Mouse (Mus musculus) spleen, adult 2 months (tissue): ENCODE data around the gene Tdrd9. TPM values are rescaled to one million over a fixed set of nuclear protein-coding genes. Genes with fewer than 3 reads are reported as not detected.

Source experiments
- DNase-seq, 2 experiments: peaks; one replicate each; pipeline versions ENCODE4 v3.0.0 to v3.0.0-alpha.2; 2012 to 2021; ENCODE audit warnings: low spot score in 2 of 2, low read depth in 1 of 2
- H3K27ac ChIP-seq: fragments of 200-500 bp; 2 replicates; pipeline ENCODE4 v1.5.1; 2012; ENCODE audit warnings: low read length, inconsistent platforms; ENCODE audit not compliant: insufficient read depth
- H3K27me3 ChIP-seq: fragments of 200-500 bp; 2 replicates; pipeline ENCODE4 v1.6.1; 2012; ENCODE audit warnings: mild to moderate bottlenecking, moderate library complexity, low read length, inconsistent platforms; ENCODE audit not compliant: control insufficient read depth, insufficient read depth
- H3K36me3 ChIP-seq: fragments of 200-500 bp; 2 replicates; pipeline ENCODE4 v1.6.1; 2012; ENCODE audit warnings: mild to moderate bottlenecking, low read length, inconsistent platforms; ENCODE audit not compliant: control insufficient read depth, insufficient read depth
- H3K4me1 ChIP-seq: fragments of 200-500 bp; 2 replicates; pipeline ENCODE4 v1.6.1; 2011; ENCODE audit warnings: inconsistent platforms; ENCODE audit not compliant: control insufficient read depth, insufficient read depth, insufficient read length
- H3K4me3 ChIP-seq: fragments of 200-500 bp; 2 replicates; pipeline ENCODE4 v1.5.1; 2011; ENCODE audit warnings: mild to moderate bottlenecking, inconsistent platforms; ENCODE audit not compliant: insufficient read depth, insufficient read length; ENCODE audit errors: extremely low read depth
- CTCF ChIP-seq: fragments of 200-500 bp; IDR thresholded peaks from 2 replicates; pipeline ENCODE4 v1.5.1; 2011; ENCODE audit warnings: mild to moderate bottlenecking, inconsistent platforms; ENCODE audit not compliant: insufficient read depth, insufficient read length, insufficient replicate concordance; ENCODE audit errors: extremely low read depth
- POLR2A ChIP-seq: fragments of 200-500 bp; IDR thresholded peaks from 2 replicates; pipeline ENCODE4 v1.6.1; 2011; ENCODE audit warnings: low read depth, low read length, inconsistent platforms
- WGBS: fragments of 180-500 bp; shearing (Covaris S2); methylation state at CpG from one replicate; pipeline ENCODE4 v1.1.7; 2018; 5-methylcytosine and 5-hydroxymethylcytosine counted together
- polyA plus RNA-seq: library from polyadenylated mRNA; depleted of rRNA; stranded (reverse); fragments of >200 nt; gene quantifications from 2 replicates; pipeline ENCODE4 v1.2.3, GENCODE M21; 2012

Tdrd9 gene
- polyA plus RNA-seq, 1 experiment: not detected

GRCm38 (mm10) chr12:112096051-112096732 is 124.8 kb downstream of the Tdrd9 start:
- Histone ChIP-seq H3K4me3 (no peak overlapping the region), H3K36me3 (no peaks in the 10 kb centered on the region), H3K27ac (no peak overlapping the region), H3K27me3 (no peaks in the 10 kb centered on the region), H3K4me1 (no peaks in the 10 kb centered on the region)
- DNase-seq: no peak
- WGBS: 60% methylated on average over 13 of the region's 13 CpGs
- no peak for TF ChIP-seq POLR2A
- TF ChIP-seq CTCF: no peak

GRCm38 (mm10) chr12:112096733-112097117 is 125.4 kb downstream of the Tdrd9 start:
- H3K27ac ChIP-seq: no peak overlapping the region
- H3K36me3 ChIP-seq: no peaks in the 10 kb centered on the region
- H3K4me1 ChIP-seq: no peaks in the 10 kb centered on the region
- DNase-seq: no peak
- H3K4me3 ChIP-seq: no peak overlapping the region
- no peaks in the 10 kb centered on the region for H3K27me3 ChIP-seq
- 62% methylated on average over 8 of the region's 8 CpGs for WGBS
- no peak for TF ChIP-seq POLR2A
- TF ChIP-seq CTCF: no peak

GRCm38 (mm10) chr12:112100106-112100505 is 128.7 kb downstream of the Tdrd9 start:
- TF ChIP-seq POLR2A (no peak), CTCF (no peak)
- no peak for DNase-seq
- no peaks in the 10 kb centered on the region for H3K27me3 ChIP-seq
- no peaks in the 10 kb centered on the region for H3K36me3 ChIP-seq
- WGBS: 75% methylated on average over 4 of the region's 4 CpGs
- H3K4me3 ChIP-seq: no peak overlapping the region
- no peaks in the 10 kb centered on the region for H3K4me1 ChIP-seq
- no peak overlapping the region for H3K27ac ChIP-seq

GRCm38 (mm10) chr12:112101045-112101444 is 129.7 kb downstream of the Tdrd9 start:
- no peaks in the 10 kb centered on the region for H3K4me1 ChIP-seq
- no peaks in the 10 kb centered on the region for H3K36me3 ChIP-seq
- TF ChIP-seq CTCF (no peak), POLR2A (no peak)
- DNase-seq: no peak
- no peaks in the 10 kb centered on the region for H3K27me3 ChIP-seq
- H3K27ac ChIP-seq: no peak overlapping the region
- no peak overlapping the region for H3K4me3 ChIP-seq
- 68% methylated on average over 4 of the region's 4 CpGs for WGBS

GRCm38 (mm10) chr12:112103179-112103578 is 131.8 kb downstream of the Tdrd9 start:
- Histone ChIP-seq H3K27ac (no peak overlapping the region), H3K36me3 (no peaks in the 10 kb centered on the region), H3K4me1 (no peaks in the 10 kb centered on the region), H3K4me3 (no peak overlapping the region), H3K27me3 (no peaks in the 10 kb centered on the region)
- 79% methylated on average over 5 of the region's 5 CpGs for WGBS
- no peak for DNase-seq
- no peak for TF ChIP-seq POLR2A

- H3K4me1 ChIP-seq: no peaks in the 10 kb centered on the region
- H3K27me3 ChIP-seq: no peaks in the 10 kb centered on the region
- 88% methylated on average over 11 of the region's 11 CpGs for WGBS
- TF ChIP-seq CTCF (no peak), POLR2A (no peak)
- H3K4me3 ChIP-seq: no peak overlapping the region
- no peak overlapping the region for H3K27ac ChIP-seq
- no peak for DNase-seq
- no peaks in the 10 kb centered on the region for H3K36me3 ChIP-seq
Measured at GRCm38 (mm10) chr12:112104890-112105289, 133.5 kb downstream of the Tdrd9 start.

GRCm38 (mm10) chr12:112106541-112106971 is 135.2 kb downstream of the Tdrd9 start, which contains the start of gene Aspg:
Aspg (plus strand) TSS chr12:112106679.
- Histone ChIP-seq H3K27me3 (no peaks in the 10 kb centered on the region), H3K4me1 (no peaks in the 10 kb centered on the region), H3K27ac (no peak within 1 kb of the TSS), H3K36me3 (no peaks in the 10 kb centered on the region), H3K4me3 (no peak within 1 kb of the TSS)
- 12% methylated on average over 14 of the region's 14 CpGs for WGBS
- TF ChIP-seq POLR2A (no peak), CTCF (no peak)
- no peak for DNase-seq
